Mouse (Mus musculus) forebrain, embryonic 16.5 days (tissue): Measurements from ENCODE around the gene Cap2. TPM values are rescaled to one million over a fixed set of nuclear protein-coding genes. Genes with fewer than 3 reads are reported as not detected.

Experiments used
- ATAC-seq: fragments of 200-750 bp; cut with Nextera tagmentation; 2 replicates; pipeline ENCODE4 v1.8.0; 2017; ENCODE audit warnings: mild to moderate bottlenecking, moderate library complexity
- H3K27ac ChIP-seq: fragments of 300-500 bp; sonication (generic); 2 replicates; pipeline ENCODE4 v1.5.1; 2014; ENCODE audit warnings: low read length, control low read depth
- H3K27me3 ChIP-seq: fragments of 300-500 bp; sonication (generic); replicated peaks from 2 replicates; pipeline ENCODE4 v1.6.1; 2014; ENCODE audit warnings: low read length; ENCODE audit not compliant: control insufficient read depth, insufficient read depth
- H3K36me3 ChIP-seq: fragments of 300-500 bp; sonication (generic); 2 replicates; pipeline ENCODE4 v1.6.1; 2014; ENCODE audit not compliant: control insufficient read depth, insufficient read depth
- H3K4me1 ChIP-seq: fragments of 300-500 bp; sonication (generic); replicated peaks from 2 replicates; pipeline ENCODE4 v1.6.1; 2014; ENCODE audit warnings: low read length; ENCODE audit not compliant: control insufficient read depth, insufficient read depth
- H3K4me2 ChIP-seq: fragments of 300-500 bp; sonication (generic); 2 replicates; pipeline ENCODE4 v1.6.1; 2014; ENCODE audit warnings: mild to moderate bottlenecking, low read length, control low read depth
- H3K4me3 ChIP-seq: fragments of 300-500 bp; sonication (generic); replicated peaks from 2 replicates; pipeline ENCODE4 v1.5.1; 2014; ENCODE audit warnings: mild to moderate bottlenecking, low read length, control low read depth
- H3K9ac ChIP-seq: fragments of 300-500 bp; sonication (generic); replicated peaks from 2 replicates; pipeline ENCODE4 v1.6.1; 2014; ENCODE audit warnings: low read depth, low read length, control low read depth
- H3K9me3 ChIP-seq: fragments of 300-500 bp; sonication (generic); 2 replicates; pipeline ENCODE4 v1.6.1; 2016; ENCODE audit warnings: low read length; ENCODE audit not compliant: control insufficient read depth
- WGBS: fragments of 180-500 bp; shearing (Covaris S2); extraction: QIAGEN DNeasy Blood & Tissue Kit; methylation state at CpG from one replicate; pipeline ENCODE4 v1.1.7; 2014; 5-methylcytosine and 5-hydroxymethylcytosine counted together
- polyA plus RNA-seq: library from polyadenylated mRNA; unstranded; fragments of >200 nt; fragmentation: Nextera tagmentation; extraction: Ambion mirVana; gene quantifications from 2 replicates; pipeline ENCODE4 v1.2.1, GENCODE M21; 2015

The Cap2 gene
- polyA plus RNA-seq, 1 experiment from 2014 or later: 15.6 TPM

DNA sequence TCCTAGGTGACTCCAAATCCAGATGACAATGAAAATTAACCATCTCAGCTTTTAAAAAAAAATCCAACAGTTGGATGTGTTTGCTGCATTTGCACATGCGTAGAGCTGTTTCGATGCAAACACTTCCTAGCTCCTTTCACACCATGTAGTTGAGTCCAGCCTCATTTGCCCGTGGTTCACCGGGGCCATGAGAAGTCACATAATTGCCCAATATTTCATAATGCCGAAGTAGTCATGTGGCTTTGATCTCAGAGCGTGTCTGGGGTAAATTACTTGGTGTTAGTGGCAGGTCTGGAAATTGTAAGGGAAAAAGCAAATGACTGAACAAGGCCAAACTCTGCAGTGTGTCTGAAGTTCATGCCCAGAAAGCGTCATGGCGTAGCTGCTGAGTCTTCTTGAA lies 67.8 kb downstream of the Cap2 start:
- Histone ChIP-seq H3K27me3 (no peaks in the 10 kb centered on the region), H3K36me3 (no peaks in the 10 kb centered on the region), H3K4me2 (no peak overlapping the region), H3K4me3 (no peak overlapping the region), H3K9ac (no peak overlapping the region), H3K27ac (no peak overlapping the region), H3K4me1 (peaks cover 32% of the 10 kb centered on the region), H3K9me3 (no peaks in the 10 kb centered on the region)
- 92% methylated on average over 8 of the region's 8 CpGs for WGBS
- no peak for ATAC-seq

DNA sequence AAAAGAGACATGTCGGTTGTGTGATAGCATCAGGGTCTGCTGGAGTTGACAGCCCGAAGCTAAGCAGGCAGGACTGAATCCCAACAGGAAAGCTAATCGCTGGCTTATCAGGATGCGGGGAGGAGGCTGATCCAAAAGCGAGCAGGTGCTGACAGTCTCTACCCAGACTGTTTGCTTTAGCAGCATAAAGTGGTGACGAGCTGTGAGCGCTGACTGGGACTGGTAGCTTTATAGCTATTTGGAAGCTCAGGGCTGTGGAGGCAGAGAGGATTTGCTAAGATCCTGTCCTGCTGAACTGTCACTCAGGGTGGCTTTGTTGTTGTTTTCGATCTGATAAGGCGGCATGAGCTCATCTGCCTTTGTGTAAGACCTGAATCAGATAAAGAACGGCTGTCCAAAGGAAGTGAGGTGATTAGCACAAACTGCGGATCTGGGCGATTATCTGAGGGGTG lies 69.5 kb downstream of the Cap2 start:
- H3K4me2 ChIP-seq: peak overlapping the region; percentile 51
- H3K4me1 ChIP-seq: peaks cover 38% of the 10 kb centered on the region
- no peaks in the 10 kb centered on the region for H3K27me3 ChIP-seq
- WGBS: 4% methylated on average over 12 of the region's 12 CpGs
- H3K27ac ChIP-seq: peak overlapping the region; percentile 92
- no peaks in the 10 kb centered on the region for H3K36me3 ChIP-seq
- H3K9me3 ChIP-seq: no peaks in the 10 kb centered on the region
- peak overlapping the region; percentile 24 for H3K4me3 ChIP-seq
- ATAC-seq: peak; percentile 90
- H3K9ac ChIP-seq: peak overlapping the region; percentile 38

DNA sequence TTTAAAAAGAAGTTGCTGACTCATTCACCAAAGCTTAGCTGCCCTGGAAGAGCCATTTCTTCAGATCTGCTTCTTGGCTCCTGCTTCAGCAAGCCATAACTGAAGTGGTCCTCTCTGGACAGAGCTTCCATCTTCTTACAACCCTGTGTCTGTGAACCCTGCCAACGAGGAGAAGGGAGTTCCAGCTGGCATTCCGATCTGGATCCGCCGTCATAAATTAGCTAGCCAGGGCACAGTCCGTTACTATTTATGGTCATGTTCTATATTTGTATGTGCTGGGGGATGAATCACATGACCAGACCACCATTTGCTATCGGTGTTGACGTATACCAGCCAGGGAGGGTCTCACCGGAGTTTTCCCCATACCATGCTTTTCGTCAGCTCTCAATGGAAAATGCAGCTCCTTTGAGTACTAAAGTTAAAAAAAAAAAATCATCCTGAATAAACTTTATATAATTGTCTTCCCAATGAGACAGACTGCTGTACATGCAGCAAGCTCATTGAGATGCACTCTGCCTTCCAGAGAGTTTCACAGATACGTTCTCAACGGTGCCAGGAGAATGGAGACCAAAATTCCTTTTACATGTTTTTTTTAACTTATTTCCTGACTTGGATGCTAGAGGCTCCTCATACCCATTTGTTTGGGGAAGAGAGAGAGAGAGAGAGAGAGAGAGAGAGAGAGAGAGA lies 70.5 kb downstream of the Cap2 start:
- peak; percentile 38 for ATAC-seq
- Histone ChIP-seq H3K4me2 (peak overlapping the region; percentile 35), H3K4me3 (no peak overlapping the region; the same call in 1 of the 2 replicates), H3K9ac (no peak overlapping the region), H3K36me3 (no peaks in the 10 kb centered on the region), H3K9me3 (no peaks in the 10 kb centered on the region), H3K27me3 (no peaks in the 10 kb centered on the region), H3K4me1 (peaks cover 38% of the 10 kb centered on the region), H3K27ac (peak overlapping the region; percentile 85)
- 38% methylated on average over 11 of the region's 11 CpGs for WGBS

DNA sequence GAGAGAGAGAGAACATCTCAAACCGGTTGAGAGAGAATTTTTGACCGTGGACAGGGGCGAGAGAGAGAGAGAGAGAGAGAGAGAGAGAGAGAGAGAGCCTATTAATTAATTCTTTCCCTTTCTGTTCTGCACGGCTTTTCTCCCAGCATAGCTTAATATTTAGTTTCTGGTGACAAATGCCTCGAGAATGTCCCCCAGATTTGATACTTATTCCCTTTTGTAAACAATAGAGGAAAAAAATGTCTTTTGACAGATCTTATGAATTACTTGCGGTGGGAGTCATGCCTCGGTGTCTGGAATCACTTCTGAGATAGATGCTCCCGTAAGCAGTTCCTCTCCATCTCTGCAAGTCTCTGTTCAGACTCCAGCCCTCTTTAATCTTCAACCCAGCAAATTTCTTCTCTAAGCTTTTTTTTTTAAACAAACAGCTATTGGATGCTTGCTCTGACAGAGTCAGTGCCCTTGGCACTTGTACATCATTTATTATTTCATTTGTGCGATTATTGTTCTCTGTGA lies 71.1 kb downstream of the Cap2 start:
- H3K4me1 ChIP-seq: peaks cover 38% of the 10 kb centered on the region
- ATAC-seq: no peak
- 45% methylated on average over 9 of the region's 9 CpGs for WGBS
- no peak overlapping the region for H3K4me3 ChIP-seq
- H3K9me3 ChIP-seq: no peaks in the 10 kb centered on the region
- H3K27me3 ChIP-seq: no peaks in the 10 kb centered on the region
- no peak overlapping the region for H3K4me2 ChIP-seq
- H3K9ac ChIP-seq: no peak overlapping the region
- H3K36me3 ChIP-seq: no peaks in the 10 kb centered on the region
- peak overlapping the region; percentile 10; the same call in 1 of the 2 replicates for H3K27ac ChIP-seq

DNA sequence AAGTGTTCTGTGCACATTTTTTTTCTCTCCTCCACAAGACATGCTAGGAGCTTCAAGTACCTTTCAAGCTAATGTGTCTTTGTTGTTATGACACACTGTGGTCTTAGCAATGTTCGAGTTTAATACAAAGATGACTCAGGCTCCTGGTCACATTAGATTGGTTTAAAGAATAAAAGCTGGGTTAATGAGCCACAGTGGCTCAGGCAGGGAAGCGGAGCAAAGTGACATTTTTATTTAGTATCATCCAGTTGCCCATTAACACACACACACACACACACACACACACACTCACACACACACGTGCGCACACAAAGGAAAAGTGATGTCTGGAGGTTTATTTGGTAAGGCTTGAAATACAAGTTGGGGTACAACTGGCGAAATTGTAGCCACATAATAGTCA lies 72.6 kb downstream of the Cap2 start:
- 64% methylated on average over 5 of the region's 5 CpGs for WGBS
- peaks cover 38% of the 10 kb centered on the region for H3K4me1 ChIP-seq
- ATAC-seq: no peak
- no peaks in the 10 kb centered on the region for H3K36me3 ChIP-seq
- H3K27ac ChIP-seq: peak overlapping the region; percentile 39; the same call in 1 of the 2 replicates
- H3K9ac ChIP-seq: no peak overlapping the region
- no peaks in the 10 kb centered on the region for H3K9me3 ChIP-seq
- no peaks in the 10 kb centered on the region for H3K27me3 ChIP-seq
- no peak overlapping the region for H3K4me3 ChIP-seq
- no peak overlapping the region for H3K4me2 ChIP-seq

DNA sequence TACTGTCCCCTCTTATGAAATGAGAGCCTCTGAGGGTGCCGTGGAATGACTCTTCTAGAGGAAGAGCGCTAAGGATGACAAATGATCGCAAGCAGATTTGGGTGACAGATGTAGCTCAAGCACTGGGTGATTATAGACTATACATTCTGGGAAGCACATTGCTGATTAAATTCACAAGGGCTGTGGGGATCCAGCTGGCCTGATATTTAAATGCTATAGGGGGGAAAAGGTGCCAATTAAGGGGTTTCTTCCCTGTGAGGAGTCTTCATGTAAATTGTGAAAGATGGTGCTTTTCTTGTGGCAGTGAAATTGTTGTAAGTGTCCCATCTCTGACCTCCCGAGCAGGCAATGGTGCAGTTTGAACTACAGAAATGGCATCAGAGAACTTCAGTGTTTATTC lies 73.1 kb downstream of the Cap2 start:
- peak overlapping the region; percentile 74 for H3K27ac ChIP-seq
- ATAC-seq: no peak

DNA sequence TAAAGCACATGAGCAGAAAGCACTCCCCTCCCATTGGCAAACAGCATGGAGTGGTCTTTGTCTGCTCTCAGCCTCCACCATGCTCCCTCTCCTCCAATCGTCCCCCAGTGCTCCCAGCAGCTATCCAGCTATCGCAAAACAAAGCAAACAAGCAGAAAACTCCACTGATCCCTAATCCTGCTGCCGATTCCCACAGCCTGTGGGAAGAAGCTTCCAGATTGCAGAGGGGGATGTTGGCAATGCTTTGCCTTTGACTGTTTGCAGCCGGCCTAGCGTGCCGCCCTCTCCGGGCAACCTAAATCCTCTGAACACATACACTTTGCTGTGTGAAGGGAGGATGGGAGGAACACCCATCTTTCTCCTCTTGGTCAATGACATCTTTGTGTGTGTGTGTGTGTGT lies 83.2 kb downstream of the Cap2 start:
- no peaks in the 10 kb centered on the region for H3K9me3 ChIP-seq
- H3K27me3 ChIP-seq: no peaks in the 10 kb centered on the region
- no peaks in the 10 kb centered on the region for H3K36me3 ChIP-seq
- no peak overlapping the region for H3K27ac ChIP-seq
- H3K4me1 ChIP-seq: peaks cover 6% of the 10 kb centered on the region
- no peak overlapping the region for H3K4me3 ChIP-seq
- 47% methylated on average over 7 of the region's 7 CpGs for WGBS
- ATAC-seq: no peak
- H3K9ac ChIP-seq: no peak overlapping the region
- H3K4me2 ChIP-seq: no peak overlapping the region

More for the DNA sequence above, 73.1 kb downstream of the Cap2 start:
- H3K4me1 ChIP-seq: peaks cover 38% of the 10 kb centered on the region
- no peaks in the 10 kb centered on the region for H3K9me3 ChIP-seq
- WGBS: 63% methylated on average over 4 of the region's 4 CpGs
- no peaks in the 10 kb centered on the region for H3K36me3 ChIP-seq
- no peaks in the 10 kb centered on the region for H3K27me3 ChIP-seq
- H3K9ac ChIP-seq: no peak overlapping the region
- no peak overlapping the region for H3K4me3 ChIP-seq
- no peak overlapping the region for H3K4me2 ChIP-seq

DNA sequence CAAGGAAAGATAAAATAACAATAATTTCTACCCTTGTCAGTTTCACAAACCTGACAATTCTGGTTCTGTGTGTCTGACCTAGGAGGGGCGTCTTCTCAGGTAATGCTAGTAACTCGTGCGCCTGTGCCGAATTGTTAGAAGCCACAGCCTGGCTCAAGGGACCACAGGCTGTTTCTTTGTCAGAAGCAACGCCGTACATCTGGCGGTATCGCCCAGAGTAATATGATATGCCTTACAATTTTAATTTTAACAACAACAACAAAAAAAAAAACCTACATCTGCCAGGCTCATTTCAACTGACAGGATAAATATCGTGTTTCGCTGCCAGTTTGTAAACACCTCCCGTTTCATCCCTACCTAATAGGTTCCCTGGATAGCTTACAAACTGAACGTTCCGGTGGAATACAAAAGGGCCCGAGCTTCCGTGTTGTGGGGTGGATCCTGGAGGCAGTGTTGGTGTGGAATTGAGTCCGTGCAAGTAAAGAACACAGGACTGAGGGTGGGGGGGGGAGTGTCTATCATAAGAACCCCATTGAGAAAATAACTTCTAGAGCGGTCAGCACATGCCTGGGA lies 86.2 kb downstream of the Cap2 start:
- no peaks in the 10 kb centered on the region for H3K9me3 ChIP-seq
- H3K36me3 ChIP-seq: no peaks in the 10 kb centered on the region
- H3K9ac ChIP-seq: no peak overlapping the region
- 59% methylated on average over 17 of the region's 17 CpGs for WGBS
- no peak for ATAC-seq
- 0 out of 2 replicates have a peak overlapping the region, but pooled peaks have one; percentile 20 for H3K27ac ChIP-seq
- no peak overlapping the region for H3K4me3 ChIP-seq
- no peak overlapping the region for H3K4me2 ChIP-seq
- H3K4me1 ChIP-seq: peaks cover 6% of the 10 kb centered on the region
- H3K27me3 ChIP-seq: no peaks in the 10 kb centered on the region

DNA sequence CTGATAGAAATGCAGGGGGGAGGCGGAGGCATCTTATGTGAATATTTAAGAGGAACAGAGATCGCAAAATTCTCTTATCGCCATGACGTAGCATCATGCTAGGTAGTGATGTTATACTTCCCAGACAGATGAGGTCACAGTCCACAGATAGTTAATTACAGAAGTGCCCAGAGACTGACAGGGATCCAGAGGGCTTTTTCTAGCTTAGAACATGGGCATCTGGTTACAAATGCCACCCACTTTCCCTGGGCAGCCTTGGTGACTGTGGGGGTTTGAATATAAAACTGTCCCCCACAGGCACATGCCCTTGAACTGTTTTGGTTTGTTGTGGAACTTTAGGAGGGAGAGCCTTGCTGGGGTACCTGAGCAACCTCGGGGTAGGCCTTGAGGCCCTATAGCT lies 87.0 kb downstream of the Cap2 start:
- no peak overlapping the region for H3K9ac ChIP-seq
- peaks cover 6% of the 10 kb centered on the region for H3K4me1 ChIP-seq
- WGBS: 93% methylated on average over 5 of the region's 5 CpGs
- H3K4me2 ChIP-seq: no peak overlapping the region
- H3K4me3 ChIP-seq: no peak overlapping the region
- no peak for ATAC-seq
- H3K9me3 ChIP-seq: no peaks in the 10 kb centered on the region
- H3K27me3 ChIP-seq: no peaks in the 10 kb centered on the region
- no peaks in the 10 kb centered on the region for H3K36me3 ChIP-seq
- H3K27ac ChIP-seq: no peak overlapping the region
